Mouse (Mus musculus): Measurements from ENCODE around the gene Prkcd. TPM values are rescaled to one million over a fixed set of nuclear protein-coding genes. Genes with fewer than 3 reads are reported as not detected.

The Prkcd gene
- 36.8 and 44.7 TPM in 2 replicates for polyA plus RNA-seq (2012; rRNA removed)

DNA sequence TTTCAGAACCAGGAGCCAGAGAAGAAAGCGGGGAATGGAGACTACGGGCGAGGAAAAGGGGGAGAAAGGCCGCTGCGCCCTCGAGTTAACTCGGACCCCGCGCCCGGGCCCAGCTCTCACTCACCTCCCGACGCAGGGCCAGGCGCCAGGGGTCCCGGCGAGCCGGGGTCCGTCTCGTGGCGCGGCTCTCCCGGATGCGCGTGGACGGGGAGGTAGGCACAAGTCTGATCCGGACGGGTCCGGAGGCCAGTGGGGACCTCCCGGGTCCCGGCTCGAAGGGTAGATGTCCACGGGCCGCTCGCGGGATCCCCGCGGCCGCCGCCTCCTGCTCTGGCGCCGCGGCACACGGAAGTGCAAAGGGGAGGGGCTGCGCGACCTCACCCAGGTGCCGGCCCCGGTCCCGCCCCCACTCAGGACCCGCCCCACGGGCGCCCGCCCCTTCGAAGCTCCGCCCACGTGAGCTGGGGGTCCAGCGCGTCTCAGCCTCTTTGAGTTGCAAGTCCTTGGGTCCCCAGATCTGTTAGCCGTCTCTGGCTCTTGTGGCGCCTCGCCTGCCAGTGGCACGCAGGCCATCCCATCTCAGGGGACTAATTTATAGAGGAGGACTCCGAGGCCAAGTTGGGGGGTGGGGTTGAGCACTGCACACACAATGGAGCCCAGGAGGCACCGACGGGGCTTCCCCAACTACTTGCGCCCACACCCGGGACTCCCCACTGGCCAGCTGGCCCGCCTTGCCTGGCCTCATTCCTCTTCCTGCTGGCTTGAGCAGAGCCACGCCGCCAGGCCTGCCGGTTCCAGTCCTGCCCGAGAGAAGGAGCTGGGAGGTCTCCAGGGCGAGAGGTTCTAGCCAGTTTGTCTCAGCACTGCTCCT lies at the start of gene Prkcd:
TSS of gene Prkcd (minus strand) at position 355 of the 871 bp plus-strand sequence.
- DNase-seq (ENCODE audit: low read depth): peak; percentile 81
- TF ChIP-seq CTCF (IDR thresholded peaks at IDR 0.05; ENCODE audit: borderline replicate concordance, extremely low read depth, insufficient read depth, insufficient read length) (no peak), POLR2A (IDR thresholded peaks at IDR 0.05; ENCODE audit: borderline replicate concordance, extremely low read depth, insufficient read depth, insufficient read length, poor library complexity, severe bottlenecking) (no peak)

GRCm38 (mm10) chr14:30674947-30675346 lies 48.9 kb upstream of the Prkcd start:
- TF ChIP-seq CTCF (IDR thresholded peaks at IDR 0.05; ENCODE audit: borderline replicate concordance, extremely low read depth, insufficient read depth, insufficient read length) (no peak), POLR2A (IDR thresholded peaks at IDR 0.05; ENCODE audit: borderline replicate concordance, extremely low read depth, insufficient read depth, insufficient read length, poor library complexity, severe bottlenecking) (no peak)
- DNase-seq (ENCODE audit: low read depth): peak; percentile 11

DNA sequence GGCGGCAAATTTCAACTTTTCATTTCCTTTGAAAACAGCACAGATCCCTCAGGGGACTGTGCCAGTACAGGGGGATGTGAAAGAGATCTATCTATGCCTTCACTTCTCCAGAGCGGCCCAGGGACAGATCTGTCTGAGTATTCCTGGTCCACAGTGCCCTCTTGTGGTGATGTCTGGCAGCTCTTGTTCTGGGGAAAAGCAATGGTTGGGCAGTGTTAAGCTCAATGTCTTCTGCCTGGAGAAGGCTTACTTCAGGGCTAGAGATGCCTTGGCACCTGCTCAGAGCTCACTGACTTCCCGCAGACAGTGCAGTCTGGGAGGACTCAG lies 45.9 kb upstream of the Prkcd start:
- TF ChIP-seq CTCF (IDR thresholded peaks at IDR 0.05; ENCODE audit: borderline replicate concordance, extremely low read depth, insufficient read depth, insufficient read length): peak; percentile 95
- TF ChIP-seq POLR2A (IDR thresholded peaks at IDR 0.05; ENCODE audit: borderline replicate concordance, extremely low read depth, insufficient read depth, insufficient read length, poor library complexity, severe bottlenecking): no peak

DNA sequence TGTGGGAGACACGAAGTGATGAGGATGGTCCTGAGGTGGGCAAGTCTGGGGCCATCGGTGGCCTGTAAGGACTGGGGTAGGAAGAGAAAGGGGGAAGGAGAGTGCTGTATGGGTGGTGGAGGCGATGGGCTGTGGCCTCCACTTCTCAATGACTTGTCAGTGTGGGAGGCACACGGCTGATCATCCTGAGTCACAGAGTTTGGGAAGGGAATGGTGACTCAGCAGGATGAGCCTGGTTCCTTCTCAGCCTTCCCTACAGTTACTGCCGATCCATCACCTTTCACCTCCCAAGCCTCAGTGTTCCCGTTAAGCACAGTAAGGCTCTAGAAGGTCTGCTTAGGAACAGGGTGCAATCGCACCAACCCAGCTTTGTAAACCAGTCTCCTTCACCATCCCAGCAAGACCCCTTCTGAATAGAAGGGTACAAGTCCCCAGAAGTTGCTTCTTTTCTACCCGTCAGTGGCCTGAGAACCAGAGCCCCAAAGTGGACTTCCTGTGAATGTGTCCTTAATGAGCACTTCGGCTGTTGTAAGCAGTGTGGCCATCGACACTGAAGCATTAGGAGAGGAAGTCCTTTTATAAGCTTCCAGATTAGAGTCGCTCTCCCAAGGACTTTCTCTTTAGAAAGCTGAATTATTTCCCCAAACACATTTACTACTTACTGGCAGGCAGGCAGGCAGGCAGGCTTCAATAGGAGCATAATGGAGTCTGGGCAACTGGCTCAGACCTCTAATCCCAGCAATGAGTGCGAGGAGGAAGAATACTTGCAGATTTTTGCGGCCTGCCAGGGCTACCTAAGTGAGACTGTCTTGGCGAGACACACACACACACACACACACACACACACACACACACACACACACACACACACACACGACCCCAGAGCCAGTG lies 45.3 kb upstream of the Prkcd start:
- peak; percentile 1 for DNase-seq (ENCODE audit: low read depth)
- TF ChIP-seq CTCF (IDR thresholded peaks at IDR 0.05; ENCODE audit: borderline replicate concordance, extremely low read depth, insufficient read depth, insufficient read length) (no peak), POLR2A (IDR thresholded peaks at IDR 0.05; ENCODE audit: borderline replicate concordance, extremely low read depth, insufficient read depth, insufficient read length, poor library complexity, severe bottlenecking) (no peak)

More for the DNA sequence above, 45.9 kb upstream of the Prkcd start:
- DNase-seq (ENCODE audit: low read depth): peak; percentile 94

- no peak for DNase-seq (ENCODE audit: low read depth)
- no peak for TF ChIP-seq CTCF (IDR thresholded peaks at IDR 0.05; ENCODE audit: borderline replicate concordance, extremely low read depth, insufficient read depth, insufficient read length)
- TF ChIP-seq POLR2A (IDR thresholded peaks at IDR 0.05; ENCODE audit: borderline replicate concordance, extremely low read depth, insufficient read depth, insufficient read length, poor library complexity, severe bottlenecking): no peak
Measured at GRCm38 (mm10) chr14:30670161-30670560, 44.2 kb upstream of the Prkcd start.

- DNase-seq (ENCODE audit: low read depth): no peak
- TF ChIP-seq POLR2A (IDR thresholded peaks at IDR 0.05; ENCODE audit: borderline replicate concordance, extremely low read depth, insufficient read depth, insufficient read length, poor library complexity, severe bottlenecking) (no peak), CTCF (IDR thresholded peaks at IDR 0.05; ENCODE audit: borderline replicate concordance, extremely low read depth, insufficient read depth, insufficient read length) (no peak)
Measured at GRCm38 (mm10) chr14:30666604-30667003, 40.6 kb upstream of the Prkcd start.

DNA sequence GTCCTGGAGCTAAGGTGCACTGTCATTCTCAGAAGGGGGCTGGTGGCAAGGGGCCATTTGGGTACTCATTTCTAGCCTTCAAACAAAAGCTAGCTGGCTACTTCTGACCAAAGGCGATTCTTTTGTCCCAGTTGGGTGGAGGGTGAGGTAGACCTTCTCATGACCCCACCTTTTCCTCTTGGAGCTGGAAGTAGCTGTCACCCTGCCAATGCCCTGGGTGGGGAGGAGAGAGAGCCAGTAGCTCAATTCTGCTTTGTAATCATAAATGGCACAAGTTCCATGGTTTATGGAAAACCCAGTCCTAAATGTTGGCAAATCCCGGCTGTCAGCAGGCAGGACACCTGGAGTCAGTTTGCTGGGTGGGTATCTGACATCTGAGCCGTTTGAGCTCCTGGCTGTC lies 40.1 kb upstream of the Prkcd start:
- DNase-seq (ENCODE audit: low read depth): no peak
- TF ChIP-seq CTCF (IDR thresholded peaks at IDR 0.05; ENCODE audit: borderline replicate concordance, extremely low read depth, insufficient read depth, insufficient read length) (no peak), POLR2A (IDR thresholded peaks at IDR 0.05; ENCODE audit: borderline replicate concordance, extremely low read depth, insufficient read depth, insufficient read length, poor library complexity, severe bottlenecking) (no peak)

DNA sequence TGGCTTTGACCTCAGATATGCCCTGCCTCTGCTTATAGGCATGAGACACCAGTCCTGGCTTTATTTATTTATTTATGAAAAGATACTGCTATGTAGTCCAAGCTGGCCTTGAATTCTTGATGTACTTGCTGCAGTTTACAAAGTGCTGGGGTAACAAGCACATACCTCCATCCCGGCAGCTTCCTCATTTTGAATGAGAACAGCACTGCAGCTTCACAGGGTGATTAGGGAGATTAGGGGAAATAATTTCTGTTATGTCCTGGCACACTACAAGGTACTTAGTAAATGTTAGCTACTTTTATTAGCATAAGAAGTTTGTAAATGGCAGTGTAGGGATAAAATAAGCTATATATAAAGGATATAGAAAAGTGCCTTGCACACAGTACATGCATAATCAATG lies 29.5 kb upstream of the Prkcd start:
- no peak for DNase-seq (ENCODE audit: low read depth)
- TF ChIP-seq POLR2A (IDR thresholded peaks at IDR 0.05; ENCODE audit: borderline replicate concordance, extremely low read depth, insufficient read depth, insufficient read length, poor library complexity, severe bottlenecking) (no peak), CTCF (IDR thresholded peaks at IDR 0.05; ENCODE audit: borderline replicate concordance, extremely low read depth, insufficient read depth, insufficient read length) (no peak)

- TF ChIP-seq CTCF (IDR thresholded peaks at IDR 0.05; ENCODE audit: borderline replicate concordance, extremely low read depth, insufficient read depth, insufficient read length): no peak
- no peak for TF ChIP-seq POLR2A (IDR thresholded peaks at IDR 0.05; ENCODE audit: borderline replicate concordance, extremely low read depth, insufficient read depth, insufficient read length, poor library complexity, severe bottlenecking)
Measured at GRCm38 (mm10) chr14:30654691-30655228, 28.8 kb upstream of the Prkcd start.

GRCm38 (mm10) chr14:30653943-30654659 lies 28.1 kb upstream of the Prkcd start, which contains the start of gene Rft1:
Rft1 (plus strand) TSS chr14:30654360.
- peak; percentile 98 for DNase-seq (ENCODE audit: low read depth)

More at GRCm38 (mm10) chr14:30654691-30655228, 28.8 kb upstream of the Prkcd start:
- DNase-seq (ENCODE audit: low read depth): no peak

More at GRCm38 (mm10) chr14:30653943-30654659, 28.1 kb upstream of the Prkcd start, which contains the start of gene Rft1:
- no peak for TF ChIP-seq CTCF (IDR thresholded peaks at IDR 0.05; ENCODE audit: borderline replicate concordance, extremely low read depth, insufficient read depth, insufficient read length)
- peak; percentile 95 for TF ChIP-seq POLR2A (IDR thresholded peaks at IDR 0.05; ENCODE audit: borderline replicate concordance, extremely low read depth, insufficient read depth, insufficient read length, poor library complexity, severe bottlenecking)

Data from brain, embryonic 14.5 days (tissue).